Mouse (Mus musculus): ENCODE measurements around the gene Adamts6. TPM values are rescaled to one million over a fixed set of nuclear protein-coding genes. Genes with fewer than 3 reads are reported as not detected.

The Adamts6 gene
- polyA plus RNA-seq, 1 experiment from 2014 or later: 1.2 TPM

DNA sequence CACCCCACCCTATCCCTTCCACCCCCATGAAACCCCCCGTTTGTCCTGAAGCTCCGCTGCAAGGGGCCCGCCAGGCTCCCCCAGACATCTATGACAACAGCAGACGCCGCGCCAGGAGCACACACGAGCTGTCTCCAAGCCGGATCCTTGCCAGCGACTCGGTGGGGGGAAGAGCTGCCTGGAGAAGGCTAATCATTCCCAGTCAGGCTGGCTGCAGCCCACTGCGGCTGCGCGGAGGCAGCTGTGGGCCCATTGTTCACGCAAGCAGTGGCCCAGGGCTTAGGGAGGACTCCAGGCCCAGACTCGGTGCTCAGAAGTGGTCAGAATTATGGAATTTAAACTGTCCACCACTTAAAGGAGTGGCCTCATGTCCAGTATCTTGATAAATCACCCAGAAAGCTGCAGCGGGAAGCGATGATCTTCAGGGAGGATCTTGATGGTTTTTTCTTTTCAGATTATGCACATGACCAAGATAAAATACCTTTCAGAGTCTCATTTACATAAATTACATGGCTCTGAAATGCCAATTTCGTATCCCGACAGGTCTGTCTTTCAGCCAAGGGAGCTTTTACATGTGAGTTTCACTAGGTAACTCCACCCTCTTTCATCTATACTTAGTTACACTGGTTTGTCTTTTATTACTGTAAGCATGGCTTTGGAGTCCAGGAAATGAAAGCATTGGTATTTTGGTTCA lies 230.8 kb downstream of the Adamts6 start:
- Histone ChIP-seq H3K9me3 (ENCODE audit: control insufficient read depth, low read length) (no peaks in the 10 kb centered on the region; the same call in 1 of the 2 replicates), H3K36me3 (ENCODE audit: control insufficient read depth, insufficient read depth, low read length) (no peaks in the 10 kb centered on the region), H3K27me3 (replicated peaks; ENCODE audit: control insufficient read depth, insufficient read depth, low read length) (no peaks in the 10 kb centered on the region), H3K9ac (ENCODE audit: low read depth, low read length) (peak overlapping the region; percentile 71), H3K4me2 (ENCODE audit: low read length) (peak overlapping the region; percentile 68), H3K4me3 (ENCODE audit: low read length) (peak overlapping the region; percentile 38), H3K4me1 (ENCODE audit: control insufficient read depth, insufficient read depth, low read depth, low read length) (peaks cover 6% of the 10 kb centered on the region), H3K27ac (ENCODE audit: low read depth, low read length) (peak overlapping the region; percentile 88)
- peak; percentile 98 for ATAC-seq
- WGBS: 4% methylated on average over 19 of the region's 19 CpGs

GRCm38 (mm10) chr13:104519006-104519695 lies 231.5 kb downstream of the Adamts6 start:
- H3K9ac ChIP-seq (ENCODE audit: low read depth, low read length): no peak overlapping the region
- H3K36me3 ChIP-seq (ENCODE audit: control insufficient read depth, insufficient read depth, low read length): no peaks in the 10 kb centered on the region
- no peak overlapping the region for H3K4me3 ChIP-seq (ENCODE audit: low read length)
- peak overlapping the region; percentile 88 for H3K27ac ChIP-seq (ENCODE audit: low read depth, low read length)
- peak; percentile 74 for ATAC-seq
- WGBS: 21% methylated on average over 14 of the region's 14 CpGs
- no peaks in the 10 kb centered on the region; the same call in 1 of the 2 replicates for H3K9me3 ChIP-seq (ENCODE audit: control insufficient read depth, low read length)
- H3K4me2 ChIP-seq (ENCODE audit: low read length): peak overlapping the region; percentile 68
- peaks cover 6% of the 10 kb centered on the region for H3K4me1 ChIP-seq (ENCODE audit: control insufficient read depth, insufficient read depth, low read depth, low read length)
- no peaks in the 10 kb centered on the region for H3K27me3 ChIP-seq (replicated peaks; ENCODE audit: control insufficient read depth, insufficient read depth, low read length)

DNA sequence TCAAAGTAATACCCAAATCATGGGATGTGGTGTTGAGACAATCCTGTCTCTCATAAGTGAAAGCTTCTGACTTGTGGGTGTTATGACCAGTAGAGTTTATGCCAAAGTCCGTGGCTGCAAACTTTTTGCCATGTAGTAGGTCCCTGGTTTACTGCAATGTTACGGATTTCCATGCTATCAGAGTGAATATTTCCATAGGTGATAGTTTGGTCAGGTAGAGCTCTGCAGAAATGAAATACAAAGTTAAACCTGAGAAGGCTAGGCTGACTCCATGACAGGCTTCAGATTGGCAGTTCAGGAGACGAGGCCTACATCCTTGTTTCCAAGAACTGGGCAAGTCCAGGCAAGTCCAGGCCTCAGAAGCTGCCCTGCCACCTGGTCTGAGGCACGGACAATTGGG lies 232.3 kb downstream of the Adamts6 start:
- no peak overlapping the region for H3K27ac ChIP-seq (ENCODE audit: low read depth, low read length)
- no peaks in the 10 kb centered on the region for H3K27me3 ChIP-seq (replicated peaks; ENCODE audit: control insufficient read depth, insufficient read depth, low read length)
- 95% methylated on average over 4 of the region's 4 CpGs for WGBS
- H3K9ac ChIP-seq (ENCODE audit: low read depth, low read length): no peak overlapping the region
- H3K9me3 ChIP-seq (ENCODE audit: control insufficient read depth, low read length): no peaks in the 10 kb centered on the region; the same call in 1 of the 2 replicates
- H3K4me2 ChIP-seq (ENCODE audit: low read length): no peak overlapping the region
- H3K36me3 ChIP-seq (ENCODE audit: control insufficient read depth, insufficient read depth, low read length): no peaks in the 10 kb centered on the region
- peaks cover 6% of the 10 kb centered on the region for H3K4me1 ChIP-seq (ENCODE audit: control insufficient read depth, insufficient read depth, low read depth, low read length)
- ATAC-seq: no peak
- no peak overlapping the region for H3K4me3 ChIP-seq (ENCODE audit: low read length)

GRCm38 (mm10) chr13:104520461-104520860 lies 232.8 kb downstream of the Adamts6 start:
- H3K4me3 ChIP-seq (ENCODE audit: low read length): no peak overlapping the region
- ATAC-seq: no peak
- no peaks in the 10 kb centered on the region; the same call in 1 of the 2 replicates for H3K9me3 ChIP-seq (ENCODE audit: control insufficient read depth, low read length)
- no peaks in the 10 kb centered on the region for H3K27me3 ChIP-seq (replicated peaks; ENCODE audit: control insufficient read depth, insufficient read depth, low read length)
- no peak overlapping the region for H3K27ac ChIP-seq (ENCODE audit: low read depth, low read length)
- H3K36me3 ChIP-seq (ENCODE audit: control insufficient read depth, insufficient read depth, low read length): no peaks in the 10 kb centered on the region
- H3K4me1 ChIP-seq (ENCODE audit: control insufficient read depth, insufficient read depth, low read depth, low read length): peaks cover 6% of the 10 kb centered on the region
- no peak overlapping the region for H3K9ac ChIP-seq (ENCODE audit: low read depth, low read length)
- H3K4me2 ChIP-seq (ENCODE audit: low read length): no peak overlapping the region
- WGBS: 88% methylated on average over 3 of the region's 3 CpGs

- ATAC-seq: no peak
- Histone ChIP-seq H3K27ac (ENCODE audit: low read depth, low read length) (no peak overlapping the region), H3K4me3 (ENCODE audit: low read length) (no peak overlapping the region), H3K36me3 (ENCODE audit: control insufficient read depth, insufficient read depth, low read length) (no peaks in the 10 kb centered on the region), H3K9me3 (ENCODE audit: control insufficient read depth, low read length) (no peaks in the 10 kb centered on the region; the same call in 1 of the 2 replicates), H3K4me1 (ENCODE audit: control insufficient read depth, insufficient read depth, low read depth, low read length) (peaks cover 6% of the 10 kb centered on the region), H3K27me3 (replicated peaks; ENCODE audit: control insufficient read depth, insufficient read depth, low read length) (no peaks in the 10 kb centered on the region), H3K9ac (ENCODE audit: low read depth, low read length) (no peak overlapping the region), H3K4me2 (ENCODE audit: low read length) (no peak overlapping the region)
- 91% methylated on average over 2 of the region's 2 CpGs for WGBS
Observed at GRCm38 (mm10) chr13:104521532-104521931, 233.9 kb downstream of the Adamts6 start.

DNA sequence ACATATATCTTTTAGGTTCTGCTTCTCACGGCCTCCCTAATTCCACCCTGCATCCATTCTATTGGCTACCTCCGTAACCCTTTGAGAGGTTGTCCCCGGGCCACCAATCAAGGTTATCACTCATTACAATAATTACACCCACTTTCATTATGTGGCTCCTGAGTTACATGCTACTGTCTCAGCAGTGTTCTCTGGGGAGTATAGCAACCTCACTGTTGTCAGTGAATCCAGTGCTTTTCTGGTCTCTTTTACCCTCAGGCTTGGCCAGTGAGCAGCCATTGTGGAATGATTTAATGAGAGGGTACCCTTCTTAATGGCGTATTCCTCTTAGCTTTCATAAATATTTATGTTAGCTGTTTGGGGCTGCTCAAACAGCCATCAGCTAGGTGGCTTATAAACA lies 238.0 kb downstream of the Adamts6 start:
- Histone ChIP-seq H3K4me3 (ENCODE audit: low read length) (no peak overlapping the region), H3K4me2 (ENCODE audit: low read length) (no peak overlapping the region), H3K27me3 (replicated peaks; ENCODE audit: control insufficient read depth, insufficient read depth, low read length) (no peaks in the 10 kb centered on the region), H3K9me3 (ENCODE audit: control insufficient read depth, low read length) (no peaks in the 10 kb centered on the region; the same call in 1 of the 2 replicates), H3K27ac (ENCODE audit: low read depth, low read length) (no peak overlapping the region), H3K36me3 (ENCODE audit: control insufficient read depth, insufficient read depth, low read length) (no peaks in the 10 kb centered on the region), H3K4me1 (ENCODE audit: control insufficient read depth, insufficient read depth, low read depth, low read length) (no peaks in the 10 kb centered on the region), H3K9ac (ENCODE audit: low read depth, low read length) (no peak overlapping the region)
- ATAC-seq: no peak
- 74% methylated on average over 4 of the region's 4 CpGs for WGBS

DNA sequence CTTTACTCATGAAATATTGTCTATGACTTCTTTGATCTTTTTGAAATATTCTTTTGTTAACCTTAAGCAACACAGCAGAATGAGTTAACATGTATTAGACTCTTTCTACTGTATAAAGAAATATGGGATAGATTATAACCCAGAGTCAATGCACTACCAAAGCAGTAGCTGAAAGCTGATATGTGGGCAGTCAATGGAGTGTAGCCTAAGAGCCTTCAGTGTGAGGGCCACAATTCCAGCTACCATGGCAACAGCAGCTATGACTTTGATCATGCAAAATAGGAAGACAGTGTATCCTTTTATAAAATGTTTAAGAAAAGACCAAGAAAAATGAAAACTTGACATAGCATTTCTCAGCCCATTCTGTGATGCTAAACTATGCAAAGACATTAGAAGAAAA lies 241.6 kb downstream of the Adamts6 start:
- no peak overlapping the region for H3K27ac ChIP-seq (ENCODE audit: low read depth, low read length)
- no peaks in the 10 kb centered on the region for H3K27me3 ChIP-seq (replicated peaks; ENCODE audit: control insufficient read depth, insufficient read depth, low read length)
- H3K4me1 ChIP-seq (ENCODE audit: control insufficient read depth, insufficient read depth, low read depth, low read length): no peaks in the 10 kb centered on the region
- no peak overlapping the region for H3K9ac ChIP-seq (ENCODE audit: low read depth, low read length)
- H3K4me3 ChIP-seq (ENCODE audit: low read length): no peak overlapping the region
- no peaks in the 10 kb centered on the region for H3K36me3 ChIP-seq (ENCODE audit: control insufficient read depth, insufficient read depth, low read length)
- H3K4me2 ChIP-seq (ENCODE audit: low read length): no peak overlapping the region
- no peak for ATAC-seq
- H3K9me3 ChIP-seq (ENCODE audit: control insufficient read depth, low read length): no peaks in the 10 kb centered on the region

- no peak overlapping the region for H3K4me2 ChIP-seq (ENCODE audit: low read length)
- no peaks in the 10 kb centered on the region for H3K4me1 ChIP-seq (ENCODE audit: control insufficient read depth, insufficient read depth, low read depth, low read length)
- H3K9ac ChIP-seq (ENCODE audit: low read depth, low read length): no peak overlapping the region
- H3K36me3 ChIP-seq (ENCODE audit: control insufficient read depth, insufficient read depth, low read length): no peaks in the 10 kb centered on the region
- H3K4me3 ChIP-seq (ENCODE audit: low read length): no peak overlapping the region
- ATAC-seq: no peak
- 85% methylated on average over 8 of the region's 8 CpGs for WGBS
- no peaks in the 10 kb centered on the region for H3K27me3 ChIP-seq (replicated peaks; ENCODE audit: control insufficient read depth, insufficient read depth, low read length)
- H3K27ac ChIP-seq (ENCODE audit: low read depth, low read length): no peak overlapping the region
- no peaks in the 10 kb centered on the region for H3K9me3 ChIP-seq (ENCODE audit: control insufficient read depth, low read length)
Observed at GRCm38 (mm10) chr13:104531841-104532240, 244.2 kb downstream of the Adamts6 start.

- 96% methylated on average over 7 of the region's 7 CpGs for WGBS
- ATAC-seq: no peak
- H3K9ac ChIP-seq (ENCODE audit: low read depth, low read length): no peak overlapping the region
- H3K27me3 ChIP-seq (replicated peaks; ENCODE audit: control insufficient read depth, insufficient read depth, low read length): no peaks in the 10 kb centered on the region
- no peaks in the 10 kb centered on the region for H3K9me3 ChIP-seq (ENCODE audit: control insufficient read depth, low read length)
- H3K4me1 ChIP-seq (ENCODE audit: control insufficient read depth, insufficient read depth, low read depth, low read length): no peaks in the 10 kb centered on the region
- H3K4me3 ChIP-seq (ENCODE audit: low read length): no peak overlapping the region
- no peak overlapping the region for H3K4me2 ChIP-seq (ENCODE audit: low read length)
- H3K36me3 ChIP-seq (ENCODE audit: control insufficient read depth, insufficient read depth, low read length): no peaks in the 10 kb centered on the region
- no peak overlapping the region for H3K27ac ChIP-seq (ENCODE audit: low read depth, low read length)
Observed at GRCm38 (mm10) chr13:104532723-104533122, 245.1 kb downstream of the Adamts6 start.
